Mouse (Mus musculus) myocyte (in vitro differentiated cells): ENCODE measurements around the gene Sult6b2. TPM values are rescaled to one million over a fixed set of nuclear protein-coding genes. Genes with fewer than 3 reads are reported as not detected.

Experiments
- H3K27me3 ChIP-seq: one replicate; pipeline ENCODE4 v1.6.1; 2011; ENCODE audit not compliant: control insufficient read depth, insufficient read depth, insufficient read length
- H3K36me3 ChIP-seq: one replicate; pipeline ENCODE4 v1.6.1; 2011; ENCODE audit not compliant: control insufficient read depth, insufficient read depth
- H3K4me2 ChIP-seq: one replicate; pipeline ENCODE4 v1.6.1; 2011; ENCODE audit warnings: low read depth, control low read depth
- H3K4me3 ChIP-seq: one replicate; pipeline ENCODE4 v1.5.1; 2011; ENCODE audit warnings: mild to moderate bottlenecking, control low read depth, moderate library complexity
- H3K79me2 ChIP-seq: one replicate; pipeline ENCODE4 v1.6.1; 2011; ENCODE audit not compliant: control insufficient read depth, insufficient read depth
- H3ac ChIP-seq: one replicate; pipeline ENCODE4 v1.6.1; 2011; ENCODE audit not compliant: control insufficient read depth, insufficient read length
- CEBPB ChIP-seq: IDR thresholded peaks from 2 replicates; pipeline ENCODE4 v1.6.1; 2011; ENCODE audit warnings: mild to moderate bottlenecking, moderate library complexity; ENCODE audit not compliant: poor library complexity, insufficient read depth, severe bottlenecking
- E2F4 ChIP-seq: IDR thresholded peaks from one replicate; pipeline ENCODE4 v1.6.1; 2011; ENCODE audit warnings: mild to moderate bottlenecking, control low read depth, moderate library complexity; ENCODE audit not compliant: insufficient read depth
- MAX ChIP-seq: IDR thresholded peaks from one replicate; pipeline ENCODE4 v1.6.1; 2011; ENCODE audit warnings: low read depth, mild to moderate bottlenecking, control low read depth
- MYOD1 ChIP-seq, 3 experiments: IDR thresholded peaks; one replicate each; pipeline ENCODE4 v1.6.1; 2011; ENCODE audit warnings: control low read depth in 2 of 3, low read depth in 2 of 3, mild to moderate bottlenecking in 2 of 3, moderate library complexity in 1 of 3; ENCODE audit not compliant: insufficient read length in 2 of 3, control insufficient read depth in 1 of 3
- MYOG ChIP-seq, 3 experiments: IDR thresholded peaks; one replicate each; pipeline ENCODE4 v1.6.1; 2011; ENCODE audit warnings: control low read depth in 2 of 3, low read depth in 2 of 3, mild to moderate bottlenecking in 2 of 3; ENCODE audit not compliant: insufficient read length in 2 of 3, control insufficient read depth in 1 of 3, insufficient read depth in 1 of 3
- POLR2A ChIP-seq: IDR thresholded peaks from one replicate; pipeline ENCODE4 v1.6.1; 2011; ENCODE audit warnings: low read depth, mild to moderate bottlenecking, control low read depth, moderate library complexity; ENCODE audit not compliant: insufficient read length
- POLR2AphosphoS2 ChIP-seq: IDR thresholded peaks from one replicate; pipeline ENCODE4 v1.6.1; 2011; ENCODE audit warnings: low read depth, control low read depth; ENCODE audit not compliant: insufficient read length
- REST ChIP-seq: IDR thresholded peaks from one replicate; pipeline ENCODE4 v1.6.1; 2011; ENCODE audit warnings: mild to moderate bottlenecking, control low read depth, moderate library complexity; ENCODE audit not compliant: insufficient read depth, insufficient read length
- SRF ChIP-seq: IDR thresholded peaks from one replicate; pipeline ENCODE4 v1.6.1; 2011; ENCODE audit warnings: low read depth; ENCODE audit not compliant: control insufficient read depth, insufficient read length
- TCF12 ChIP-seq: IDR thresholded peaks from one replicate; pipeline ENCODE4 v1.6.1; 2011; ENCODE audit warnings: mild to moderate bottlenecking, control low read depth; ENCODE audit not compliant: poor library complexity, insufficient read depth, severe bottlenecking
- TCF3 ChIP-seq: IDR thresholded peaks from one replicate; pipeline ENCODE4 v1.6.1; 2011; ENCODE audit warnings: low read depth, control low read depth; ENCODE audit not compliant: insufficient read length
- USF1 ChIP-seq: IDR thresholded peaks from one replicate; pipeline ENCODE4 v1.6.1; 2011; ENCODE audit warnings: low read depth, mild to moderate bottlenecking, control low read depth, moderate library complexity
- polyA plus RNA-seq: library from polyadenylated mRNA; unstranded; fragments of >200 nt; fragmentation: generic; extraction: Trizol; gene quantifications from one replicate; pipeline ENCODE4 v1.2.1, GENCODE M21; 2012; ENCODE audit warnings: missing spikeins

Gene Sult6b2
- polyA plus RNA-seq, 1 experiment, result not detected

DNA sequence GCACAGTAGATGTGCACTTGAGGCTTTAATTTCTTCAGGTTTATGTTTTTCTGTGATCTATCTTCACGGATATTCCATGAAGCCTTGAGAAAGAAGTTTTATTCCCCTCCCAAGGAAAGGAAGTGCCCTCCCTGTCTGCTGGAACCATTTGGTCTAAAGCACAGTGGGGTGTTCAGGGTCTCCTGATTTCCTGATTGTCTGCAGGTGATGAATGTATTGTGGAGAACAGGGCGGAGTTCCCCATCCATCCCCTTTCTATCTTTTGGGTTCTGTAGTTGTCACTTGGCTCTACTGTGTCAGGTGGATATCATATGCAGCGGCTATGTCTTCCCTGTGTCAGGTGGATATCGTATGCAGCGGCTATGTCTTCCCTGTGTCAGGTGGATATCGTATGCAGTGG is 62.5 kb downstream of the Sult6b2 start:
- H3K27me3 ChIP-seq, result peaks cover 13% of the 10 kb centered on the region
- no peak overlapping the region for H3K4me3 ChIP-seq
- TF ChIP-seq POLR2A (no peak), MYOG (IDR thresholded peaks at IDR 0.05; ENCODE audit: control insufficient read depth in 1 of 3, insufficient read depth in 1 of 3, insufficient read length in 2 of 3, low read depth in 2 of 3) (no peak), POLR2AphosphoS2 (no peak), CEBPB (no peak), TCF12 (no peak), TCF3 (no peak), MYOD1 (IDR thresholded peaks at IDR 0.05; ENCODE audit: control insufficient read depth in 1 of 3, insufficient read length in 2 of 3, low read depth in 2 of 3) (no peak), E2F4 (no peak), MAX (no peak), USF1 (no peak), REST (no peak)
- no peaks in the 10 kb centered on the region for H3K36me3 ChIP-seq
- H3K79me2 ChIP-seq, result no peaks in the 10 kb centered on the region
- H3K4me2 ChIP-seq, result no peak overlapping the region
- no peak overlapping the region for H3ac ChIP-seq

DNA sequence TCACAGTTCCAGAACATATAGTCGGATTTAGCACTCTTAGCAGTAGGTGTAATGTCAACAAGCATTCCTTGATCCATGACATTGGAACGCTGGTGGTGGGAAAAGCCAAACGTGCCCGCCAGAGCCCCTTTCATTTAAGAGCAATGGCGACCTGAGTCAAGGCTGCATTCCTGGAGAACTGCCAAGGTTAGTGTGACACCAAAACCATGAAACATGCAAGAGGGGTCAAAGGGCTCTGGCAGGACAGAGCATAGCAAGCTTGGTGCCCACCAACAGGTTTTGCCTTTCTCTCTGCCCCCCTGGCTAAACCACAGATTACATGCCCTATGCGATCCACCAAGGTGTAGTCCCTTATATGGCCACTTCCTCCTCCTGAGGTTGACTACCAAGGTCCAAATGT is 65.7 kb downstream of the Sult6b2 start:
- no peaks in the 10 kb centered on the region for H3K36me3 ChIP-seq
- TF ChIP-seq TCF3 (no peak), TCF12 (no peak), MAX (no peak), MYOG (IDR thresholded peaks at IDR 0.05; ENCODE audit: control insufficient read depth in 1 of 3, insufficient read depth in 1 of 3, insufficient read length in 2 of 3, low read depth in 2 of 3) (no peak), USF1 (no peak), CEBPB (no peak), POLR2AphosphoS2 (no peak)
- H3K4me2 ChIP-seq, result no peak overlapping the region
- peaks cover 13% of the 10 kb centered on the region for H3K27me3 ChIP-seq
- H3K79me2 ChIP-seq, result no peaks in the 10 kb centered on the region
- no peak overlapping the region for H3K4me3 ChIP-seq
- no peak overlapping the region for H3ac ChIP-seq

DNA sequence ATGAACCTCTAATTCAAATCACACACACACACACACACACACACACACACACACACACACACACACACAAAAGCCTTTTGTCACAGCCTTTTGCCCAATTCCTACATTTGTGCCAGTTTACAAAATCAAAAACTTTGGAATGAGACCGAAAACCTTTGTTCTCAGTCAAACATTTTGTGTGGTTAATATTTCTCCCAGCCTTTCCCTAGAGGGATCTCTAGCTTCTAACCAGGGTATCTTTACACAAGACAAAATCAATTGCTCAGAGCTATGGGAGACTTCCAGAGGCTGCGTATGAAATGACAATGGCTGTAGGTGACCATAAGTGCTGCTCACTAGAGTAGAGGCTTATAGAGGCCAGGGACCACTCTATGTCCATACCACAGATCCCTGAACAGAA is 66.1 kb downstream of the Sult6b2 start:
- no peak overlapping the region for H3K4me3 ChIP-seq
- H3K79me2 ChIP-seq, result no peaks in the 10 kb centered on the region
- H3ac ChIP-seq, result no peak overlapping the region
- TF ChIP-seq TCF3 (no peak), TCF12 (no peak), SRF (no peak), MAX (no peak), POLR2AphosphoS2 (no peak), REST (no peak), MYOG (IDR thresholded peaks at IDR 0.05; ENCODE audit: control insufficient read depth in 1 of 3, insufficient read depth in 1 of 3, insufficient read length in 2 of 3, low read depth in 2 of 3) (no peak), MYOD1 (IDR thresholded peaks at IDR 0.05; ENCODE audit: control insufficient read depth in 1 of 3, insufficient read length in 2 of 3, low read depth in 2 of 3) (no peak), USF1 (no peak), CEBPB (no peak), POLR2A (no peak), E2F4 (no peak)
- H3K36me3 ChIP-seq, result no peaks in the 10 kb centered on the region
- H3K27me3 ChIP-seq, result peaks cover 13% of the 10 kb centered on the region
- H3K4me2 ChIP-seq, result no peak overlapping the region

GRCm38 (mm10) chr6:142735302-142736005 is 68.8 kb downstream of the Sult6b2 start:
- Histone ChIP-seq H3K79me2 (no peaks in the 10 kb centered on the region), H3K4me2 (no peak overlapping the region), H3ac (no peak overlapping the region), H3K4me3 (no peak overlapping the region), H3K27me3 (peaks cover 15% of the 10 kb centered on the region), H3K36me3 (no peaks in the 10 kb centered on the region)
- TF ChIP-seq MYOD1 (IDR thresholded peaks at IDR 0.05; ENCODE audit: control insufficient read depth in 1 of 3, insufficient read length in 2 of 3, low read depth in 2 of 3) (no peak), MAX (no peak), POLR2AphosphoS2 (no peak)

Other genes starting within 250 kb of the Sult6b2 start
- 0.02 TPM for gene Kcnj8, start 232.9 kb downstream of the Sult6b2 start, polyA plus RNA-seq
- 0.36 TPM for gene Abcc9, start 102.2 kb downstream of the Sult6b2 start, polyA plus RNA-seq
- 27.8 TPM for gene Cmas, start 47.8 kb downstream of the Sult6b2 start, polyA plus RNA-seq
- gene St8sia1, start 159.9 kb upstream of the Sult6b2 start, polyA plus RNA-seq, result 0.02 TPM